ENCODE assay signal across 16 mouse cellular contexts in genomic region chr5:119557071-119557470, GRCm38 (mm10).
A peak's percentile ranks its signal among the peaks of the same experiment; 100 is the strongest.
DNase-seq lines count a peak whose midpoint lies in the region; ATAC-seq lines count a peak whose summit lies in the region.
"Had no signal": no experiment of that assay in that cellular context is flagged by ENCODE, and none has a peak within 500 bp of the region (broad histone marks: within the 10 kb centered on the region; RNA-seq: fewer than 3 reads in every experiment).

No protein-coding gene starts in this region.

- peaks cover 4% of the 10 kb centered on the region; the same call in 1 of the 2 replicates for H3K4me1 ChIP-seq in limb, embryonic 11.5 days (ENCODE audit: control insufficient read depth, insufficient read depth, low read length)
- peaks cover 22% of the 10 kb centered on the region for H3K4me1 ChIP-seq in limb, embryonic 10.5 days
- H3K4me1 ChIP-seq: heart, embryonic 12.5 days had no signal

- no peak overlapping the region for H3K9ac ChIP-seq in limb, embryonic 11.5 days (ENCODE audit: low read length)
- H3K9ac ChIP-seq: forebrain, embryonic 13.5 days; forebrain, postnatal 0 days; heart, embryonic 12.5 days had no signal

- WGBS in limb, embryonic 11.5 days: 33% methylated on average over 5 of the region's 5 CpGs
- WGBS in limb, embryonic 10.5 days: 56% methylated on average over 5 of the region's 5 CpGs

- H3K4me3 ChIP-seq in limb, embryonic 11.5 days (ENCODE audit: low read depth, low read length): no peak overlapping the region
- H3K4me3 ChIP-seq in limb, embryonic 10.5 days: no peak overlapping the region
- H3K4me3 ChIP-seq: embryonic facial prominence, embryonic 10.5 days; forebrain, embryonic 13.5 days; heart, embryonic 12.5 days; hindbrain, embryonic 10.5 days had no signal

- no peaks in the 10 kb centered on the region for H3K9me3 ChIP-seq in limb, embryonic 11.5 days (ENCODE audit: control insufficient read depth, low read length)
- no peaks in the 10 kb centered on the region for H3K9me3 ChIP-seq in limb, embryonic 10.5 days (replicated peaks)

- ATAC-seq in limb, embryonic 11.5 days (ENCODE audit: insufficient number of reproducible peaks, low FRiP score, low TSS enrichment, low read depth): no peak
- ATAC-seq: forebrain, embryonic 13.5 days; forebrain, postnatal 0 days had no signal

- intact Hi-C loops in gastrocnemius, postnatal 36 days (cut with DNase I): no loop called here

- no peak overlapping the region for H3K27ac ChIP-seq in limb, embryonic 11.5 days (replicated peaks; ENCODE audit: low read depth, low read length)
- no peak overlapping the region for H3K27ac ChIP-seq in limb, embryonic 10.5 days
- H3K27ac ChIP-seq: embryonic facial prominence, embryonic 10.5 days; forebrain, embryonic 13.5 days; hindbrain, embryonic 10.5 days had no signal

- H3K27me3 ChIP-seq in limb, embryonic 11.5 days (ENCODE audit: control insufficient read depth, insufficient read depth, low read length): no peaks in the 10 kb centered on the region; the same call in 1 of the 2 replicates
- H3K27me3 ChIP-seq in limb, embryonic 10.5 days (ENCODE audit: low read depth, poor library complexity, severe bottlenecking): peaks cover 19% of the 10 kb centered on the region
- H3K27me3 ChIP-seq: forebrain, embryonic 13.5 days; heart, embryonic 12.5 days had no signal

- H3K4me2 ChIP-seq in limb, embryonic 11.5 days (ENCODE audit: low read depth, severe bottlenecking): no peak overlapping the region
- H3K4me2 ChIP-seq: forebrain, embryonic 13.5 days; heart, embryonic 12.5 days had no signal

- no peaks in the 10 kb centered on the region for H3K36me3 ChIP-seq in limb, embryonic 11.5 days (ENCODE audit: control insufficient read depth, insufficient read depth, low read length)
- no peaks in the 10 kb centered on the region for H3K36me3 ChIP-seq in limb, embryonic 10.5 days
- H3K36me3 ChIP-seq: embryonic facial prominence, embryonic 10.5 days; heart, embryonic 12.5 days; hindbrain, embryonic 10.5 days had no signal

- peak; percentile 41 for DNase-seq in limb, embryonic 11.5 days (ENCODE audit: low spot score)
- no peak for DNase-seq in limb, embryonic 10.5 days (ENCODE audit: low spot score)
- peak; percentile 9 for DNase-seq in right cerebral cortex, postnatal 25 days
- DNase-seq in right cerebral cortex, postnatal 36 days (ENCODE audit: low spot score in 2 of 2): no peak
- DNase-seq in layer of hippocampus, adult 9-11 months: peak; percentile 51
- no peak for DNase-seq in gastrocnemius, postnatal 36 days
- DNase-seq: adrenal gland, adult 2 months; adrenal gland, postnatal 25 days; cerebellum, adult 2 months; cerebellum, postnatal 10 days; forebrain, postnatal 0 days; gastrocnemius, postnatal 14 days had no signal

Comparison
In these comparisons a context has a peak if more than half of its experiments do, and no peak if none do; other contexts are left out.
1. DNase-seq: peak in limb, embryonic 11.5 days (single experiment), right cerebral cortex, postnatal 25 days (single experiment) and layer of hippocampus, adult 9-11 months (single experiment); none in limb, embryonic 10.5 days (single experiment), right cerebral cortex, postnatal 36 days (0 of 2) and gastrocnemius, postnatal 36 days (0 of 2).